Mouse (Mus musculus): ENCODE data around the gene Insrr.
"Not testable (repeated sequence)": the region's sequence is repeated elsewhere in the genome, so short reads cannot be mapped to it uniquely, and the experiment has no call there.

Gene Insrr

GRCm38 (mm10) chr3:87833482-87833881, 36.7 kb downstream of the Insrr start:
- no peak for DNase-seq (ENCODE audit: low spot score)

GRCm38 (mm10) chr3:87838622-87839021, 41.9 kb downstream of the Insrr start:
- DNase-seq (ENCODE audit: low spot score) = peak; percentile 40

- no peak for DNase-seq (ENCODE audit: low spot score)
Measured at GRCm38 (mm10) chr3:87840858-87841257, 44.1 kb downstream of the Insrr start.

- DNase-seq (ENCODE audit: low spot score) = no peak
Measured at GRCm38 (mm10) chr3:87844981-87845380, 48.2 kb downstream of the Insrr start.

GRCm38 (mm10) chr3:87846186-87846585, 49.4 kb downstream of the Insrr start:
- no peak for DNase-seq (ENCODE audit: low spot score)

- peak; percentile 42 for DNase-seq (ENCODE audit: low spot score)
Measured at GRCm38 (mm10) chr3:87846650-87847110, 49.9 kb downstream of the Insrr start, which contains the start of gene Sh2d2a. TSS of gene Sh2d2a (plus strand) at chr3:87846755.

- DNase-seq (ENCODE audit: low spot score) = no peak
Measured at GRCm38 (mm10) chr3:87847680-87848079, 50.9 kb downstream of the Insrr start.

- DNase-seq (ENCODE audit: low spot score) = no peak
Measured at GRCm38 (mm10) chr3:87849117-87849516, 52.4 kb downstream of the Insrr start.

- no peak for DNase-seq (ENCODE audit: low spot score)
Measured at GRCm38 (mm10) chr3:87854795-87855568, 58.2 kb downstream of the Insrr start.

- no peak for DNase-seq (ENCODE audit: low spot score)
Measured at GRCm38 (mm10) chr3:87855936-87856335, 59.2 kb downstream of the Insrr start.

GRCm38 (mm10) chr3:87857666-87858065, 60.9 kb downstream of the Insrr start:
- no peak for DNase-seq (ENCODE audit: low spot score)

- peak; percentile 27 for DNase-seq (ENCODE audit: low spot score)
Measured at GRCm38 (mm10) chr3:87859813-87860212, 63.1 kb downstream of the Insrr start.

GRCm38 (mm10) chr3:87864111-87864510, 67.4 kb downstream of the Insrr start:
- DNase-seq (ENCODE audit: low spot score) = not testable (repeated sequence)
